Mouse (Mus musculus) forelimb bud, embryonic 11.5 days (tissue): ENCODE results near the gene Zfp710.
"Not testable (repeated sequence)": the region's sequence is repeated elsewhere in the genome, so short reads cannot be mapped to it uniquely, and the experiment has no call there.

Experiments
- DNase-seq: peaks from one replicate; pipeline ENCODE4 v3.0.0-alpha.2; 2012; ENCODE audit warnings: low read depth, low spot score

Gene Zfp710

GRCm38 (mm10) chr7:80026990-80027635 lies 2.5 kb downstream of the Zfp710 start:
- DNase-seq, result peak; percentile 34

GRCm38 (mm10) chr7:80027636-80028417 lies 3.2 kb downstream of the Zfp710 start:
- no peak for DNase-seq

GRCm38 (mm10) chr7:80028418-80028720 lies 3.8 kb downstream of the Zfp710 start:
- no peak for DNase-seq

GRCm38 (mm10) chr7:80030009-80030408 lies 5.4 kb downstream of the Zfp710 start:
- DNase-seq, result no peak

- DNase-seq, result no peak
Observed at GRCm38 (mm10) chr7:80030486-80030885, 5.9 kb downstream of the Zfp710 start.

- no peak for DNase-seq
Observed at GRCm38 (mm10) chr7:80030987-80031386, 6.4 kb downstream of the Zfp710 start.

- DNase-seq, result no peak
Observed at GRCm38 (mm10) chr7:80031478-80031877, 6.9 kb downstream of the Zfp710 start.

- no peak for DNase-seq
Observed at GRCm38 (mm10) chr7:80032216-80033052, 7.8 kb downstream of the Zfp710 start.

- DNase-seq, result no peak
Observed at GRCm38 (mm10) chr7:80033064-80033717, 8.6 kb downstream of the Zfp710 start.

- DNase-seq, result no peak
Observed at GRCm38 (mm10) chr7:80033771-80034170, 9.2 kb downstream of the Zfp710 start.

GRCm38 (mm10) chr7:80035086-80035485 lies 10.5 kb downstream of the Zfp710 start:
- DNase-seq, result no peak

GRCm38 (mm10) chr7:80035748-80036147 lies 11.1 kb downstream of the Zfp710 start:
- peak; percentile 38 for DNase-seq

GRCm38 (mm10) chr7:80039699-80040098 lies 15.1 kb downstream of the Zfp710 start:
- no peak for DNase-seq

GRCm38 (mm10) chr7:80044170-80044569 lies 19.6 kb downstream of the Zfp710 start:
- DNase-seq, result no peak

- no peak for DNase-seq
Observed at GRCm38 (mm10) chr7:80047041-80047440, 22.4 kb downstream of the Zfp710 start.

- no peak for DNase-seq
Observed at GRCm38 (mm10) chr7:80049746-80050145, 25.1 kb downstream of the Zfp710 start.

GRCm38 (mm10) chr7:80050382-80050781 lies 25.8 kb downstream of the Zfp710 start:
- DNase-seq, result not testable (repeated sequence)

- DNase-seq, result no peak
Observed at GRCm38 (mm10) chr7:80051835-80052234, 27.2 kb downstream of the Zfp710 start.

- no peak for DNase-seq
Observed at GRCm38 (mm10) chr7:80052261-80052660, 27.6 kb downstream of the Zfp710 start.

- no peak for DNase-seq
Observed at GRCm38 (mm10) chr7:80053147-80053546, 28.5 kb downstream of the Zfp710 start.

- no peak for DNase-seq
Observed at GRCm38 (mm10) chr7:80055781-80056180, 31.2 kb downstream of the Zfp710 start.
